Mouse (Mus musculus) testis, adult 2 months (tissue): ENCODE measurements at regions not wholly inside any gene's neighbourhood (a gene's known extent, or its start where the extent isn't known, plus 50 kb on each side); places are given as distances from the start of the nearest gene placed in this dataset.

ENCODE experiments used
- CTCF ChIP-seq: fragments of 200-500 bp; IDR thresholded peaks from 2 replicates; pipeline ENCODE4 v1.5.1; 2012; ENCODE audit warnings: low read depth, mild to moderate bottlenecking, inconsistent platforms, low read length, moderate library complexity; ENCODE audit not compliant: control insufficient read depth, insufficient read depth, insufficient replicate concordance
- POLR2A ChIP-seq: fragments of 200-500 bp; IDR thresholded peaks from 2 replicates; pipeline ENCODE4 v1.6.1; 2012; ENCODE audit warnings: low read depth, mild to moderate bottlenecking, inconsistent platforms, low read length, moderate library complexity; ENCODE audit not compliant: control insufficient read depth

DNA sequence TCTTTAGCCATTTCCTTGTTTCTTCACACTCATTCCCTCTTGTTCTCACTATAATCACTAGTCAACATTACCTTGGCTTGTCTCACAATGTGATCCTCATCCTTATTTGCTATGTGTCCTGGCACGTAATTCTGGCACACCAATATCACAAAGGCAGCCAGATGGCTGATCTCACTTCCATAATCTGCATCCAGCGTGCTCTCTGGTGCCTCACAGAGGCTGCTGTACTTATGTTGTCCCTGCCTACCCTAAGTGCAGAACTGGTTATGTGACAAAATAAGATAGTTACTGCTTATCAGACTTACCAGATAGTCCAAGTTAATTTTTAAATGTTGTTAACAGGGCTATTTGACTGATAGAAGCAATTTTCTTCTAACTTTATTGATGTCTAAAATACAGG lies 301.1 kb upstream of the Zwint start:
- TF ChIP-seq CTCF (no peak), POLR2A (no peak)
